Mouse (Mus musculus) limb, embryonic 12.5 days (tissue): ENCODE data around the gene Armc2. TPM values are rescaled to one million over a fixed set of nuclear protein-coding genes. Genes with fewer than 3 reads are reported as not detected.
"Not testable (repeated sequence)": the region's sequence is repeated elsewhere in the genome, so short reads cannot be mapped to it uniquely, and the experiment has no call there.

Experiments used
- ATAC-seq: fragments of 200-750 bp; cut with Nextera tagmentation; 2 replicates; pipeline ENCODE4 v1.8.0; 2017; ENCODE audit warnings: low read depth, moderate TSS enrichment; ENCODE audit not compliant: insufficient number of reproducible peaks, insufficient read depth, low FRiP score, low TSS enrichment
- H3K27ac ChIP-seq: fragments of 300-500 bp; sonication (generic); 2 replicates; pipeline ENCODE4 v1.5.1; 2016; ENCODE audit warnings: mild to moderate bottlenecking, moderate library complexity
- H3K27me3 ChIP-seq: fragments of 300-500 bp; sonication (generic); 2 replicates; pipeline ENCODE4 v1.6.1; 2016; ENCODE audit warnings: mild to moderate bottlenecking, moderate library complexity
- H3K36me3 ChIP-seq: fragments of 300-500 bp; sonication (generic); 2 replicates; pipeline ENCODE4 v1.6.1; 2016; ENCODE audit warnings: mild to moderate bottlenecking, moderate library complexity
- H3K4me1 ChIP-seq: fragments of 300-500 bp; sonication (generic); replicated peaks from 2 replicates; pipeline ENCODE4 v1.6.1; 2016
- H3K4me2 ChIP-seq: fragments of 300-500 bp; sonication (generic); 2 replicates; pipeline ENCODE4 v1.6.1; 2016; ENCODE audit warnings: mild to moderate bottlenecking, moderate library complexity
- H3K4me3 ChIP-seq: fragments of 300-500 bp; sonication (generic); replicated peaks from 2 replicates; pipeline ENCODE4 v1.5.1; 2016; ENCODE audit warnings: mild to moderate bottlenecking
- H3K9ac ChIP-seq: fragments of 300-500 bp; sonication (generic); replicated peaks from 2 replicates; pipeline ENCODE4 v1.6.1; 2016; ENCODE audit warnings: mild to moderate bottlenecking, moderate library complexity
- H3K9me3 ChIP-seq: fragments of 300-500 bp; sonication (generic); 2 replicates; pipeline ENCODE4 v1.6.1; 2016; ENCODE audit warnings: mild to moderate bottlenecking, moderate library complexity
- WGBS: fragments of 180-500 bp; shearing (Covaris S2); methylation state at CpG from one replicate; pipeline ENCODE4 v1.1.7; 2016; 5-methylcytosine and 5-hydroxymethylcytosine counted together
- polyA plus RNA-seq: library from polyadenylated mRNA; unstranded; fragments of >200 nt; fragmentation: Nextera tagmentation; extraction: Ambion mirVana; gene quantifications from 2 replicates; pipeline ENCODE4 v1.2.1, GENCODE M21; 2016

Gene Armc2
- polyA plus RNA-seq, 1 experiment from 2014 or later: 6.1 TPM

DNA sequence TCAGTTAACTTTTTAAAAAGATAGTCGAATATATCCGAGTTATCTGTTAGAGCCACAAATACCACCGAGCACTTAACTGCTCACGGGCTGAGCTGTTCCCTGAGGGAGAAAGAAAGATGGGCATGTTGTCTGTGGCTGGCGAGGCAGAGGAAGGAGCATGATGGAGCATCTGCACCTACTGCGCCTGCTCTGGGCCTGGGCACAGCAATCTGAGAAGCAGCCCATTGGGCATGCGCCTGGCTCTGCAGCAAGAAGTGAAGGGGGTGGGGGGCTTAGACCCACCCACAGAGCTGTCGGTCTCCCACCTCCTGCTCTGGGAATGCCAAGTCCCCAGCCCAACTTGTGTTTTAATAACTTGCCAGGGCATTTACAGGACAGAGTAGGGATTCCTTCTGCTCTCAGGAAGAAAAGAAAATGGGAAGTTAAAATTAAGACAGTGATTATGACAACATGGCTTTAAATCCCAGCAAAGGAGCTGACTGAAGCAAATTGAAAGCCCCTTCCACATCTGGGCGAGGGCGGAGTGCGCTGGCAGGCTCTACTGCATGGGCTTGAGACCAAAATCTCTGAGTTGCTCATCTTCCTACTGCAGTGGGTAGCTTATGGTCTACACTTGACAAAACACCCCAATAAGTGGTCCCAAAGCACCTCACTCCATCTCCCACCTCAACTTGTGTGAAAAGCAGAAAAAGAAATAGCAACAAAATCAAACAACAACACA is 50.2 kb downstream of the Armc2 start:
- WGBS: 78% methylated on average over 11 of the region's 11 CpGs
- H3K9ac ChIP-seq: no peak overlapping the region

DNA sequence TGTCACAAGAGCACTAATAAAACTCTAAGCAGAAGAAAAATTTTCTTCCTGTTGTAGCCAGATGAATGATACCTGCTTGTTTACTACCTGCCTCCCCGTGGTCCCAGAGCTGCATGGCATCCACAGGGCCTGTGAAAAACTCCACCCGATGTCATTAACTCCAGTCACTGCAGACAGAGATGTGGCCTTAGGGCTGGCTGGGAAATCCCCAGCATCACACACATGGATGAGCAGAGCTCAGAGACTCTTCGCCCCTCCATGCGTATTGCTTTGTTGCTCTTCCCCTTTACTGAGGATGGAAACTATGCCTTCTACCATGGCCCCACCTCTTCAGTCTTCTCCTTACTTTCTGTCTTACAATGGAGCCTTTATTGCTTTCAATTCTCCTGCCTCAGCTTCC is 55.5 kb downstream of the Armc2 start:
- H3K4me2 ChIP-seq: no peak overlapping the region
- no peaks in the 10 kb centered on the region for H3K27me3 ChIP-seq
- no peaks in the 10 kb centered on the region for H3K36me3 ChIP-seq
- no peaks in the 10 kb centered on the region; the same call in 1 of the 2 replicates for H3K4me1 ChIP-seq
- ATAC-seq: no peak
- 63% methylated on average over 4 of the region's 4 CpGs for WGBS
- 0 out of 2 replicates have a peak, but pooled peaks cover 6% of the 10 kb centered on the region for H3K9me3 ChIP-seq
- no peak overlapping the region for H3K4me3 ChIP-seq
- no peak overlapping the region for H3K9ac ChIP-seq
- no peak overlapping the region for H3K27ac ChIP-seq

More for the DNA sequence above, 50.2 kb downstream of the Armc2 start:
- no peak for ATAC-seq
- Histone ChIP-seq H3K9me3 (no peaks in the 10 kb centered on the region), H3K27ac (no peak overlapping the region), H3K36me3 (no peaks in the 10 kb centered on the region), H3K4me2 (no peak overlapping the region), H3K27me3 (no peaks in the 10 kb centered on the region), H3K4me1 (no peaks in the 10 kb centered on the region), H3K4me3 (no peak overlapping the region)

DNA sequence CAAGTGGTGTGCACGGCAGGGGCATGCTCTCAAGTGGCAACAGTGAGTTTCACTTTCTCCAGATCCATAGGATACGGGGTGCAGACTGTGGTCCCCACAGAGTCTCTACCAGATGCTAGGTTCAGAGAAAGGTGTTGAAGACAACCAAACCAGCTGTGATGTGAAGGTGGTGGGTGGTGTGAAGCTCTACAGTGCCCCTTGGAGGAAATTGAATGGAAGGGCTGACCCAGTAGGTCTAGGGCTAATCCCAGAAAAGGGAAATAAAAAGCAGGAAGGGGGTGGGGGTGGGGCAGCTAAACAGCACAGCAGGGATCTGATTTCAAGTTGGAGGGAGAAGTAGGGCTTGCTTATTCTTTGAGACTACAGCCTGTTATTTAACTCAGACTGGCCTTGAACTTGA is 58.4 kb downstream of the Armc2 start:
- no peak for ATAC-seq
- 68% methylated on average over 2 of the region's 2 CpGs for WGBS

DNA sequence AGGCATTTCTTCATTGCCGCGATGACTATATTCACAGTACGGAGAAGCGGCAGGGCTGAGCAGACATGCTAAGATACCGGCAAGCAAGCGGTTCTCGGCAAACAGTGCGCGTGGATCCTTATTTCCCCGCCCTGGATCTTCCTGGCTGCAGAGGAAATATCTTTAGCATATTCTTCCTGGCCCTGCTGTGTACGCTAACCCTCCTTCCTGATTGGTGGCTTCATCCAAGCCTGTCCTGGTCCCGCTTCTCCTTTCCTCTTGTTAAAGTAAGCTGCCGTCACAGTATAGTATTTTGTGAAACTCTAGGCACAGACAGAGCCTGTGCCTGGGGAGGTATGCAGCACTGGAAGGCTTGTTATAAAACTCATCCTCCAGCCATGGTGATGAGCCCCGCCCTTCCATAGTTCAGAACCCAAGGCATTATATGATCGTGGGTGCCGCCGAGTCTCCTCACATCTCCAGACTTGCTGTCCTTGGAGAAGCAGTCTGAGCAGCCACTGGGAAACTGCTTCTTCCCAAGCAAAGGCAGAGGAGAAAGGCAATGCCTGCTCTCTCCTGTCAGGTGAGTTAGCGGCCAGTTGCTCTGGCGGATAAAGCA is 59.5 kb downstream of the Armc2 start:
- Histone ChIP-seq H3K27me3 (no peaks in the 10 kb centered on the region), H3K4me2 (no peak overlapping the region), H3K4me1 (no peaks in the 10 kb centered on the region; the same call in 1 of the 2 replicates), H3K4me3 (no peak overlapping the region), H3K9ac (no peak overlapping the region), H3K36me3 (no peaks in the 10 kb centered on the region), H3K9me3 (0 out of 2 replicates have a peak, but pooled peaks cover 6% of the 10 kb centered on the region), H3K27ac (no peak overlapping the region)
- no peak for ATAC-seq
- 88% methylated on average over 19 of the region's 19 CpGs for WGBS

More for the DNA sequence above, 58.4 kb downstream of the Armc2 start:
- Histone ChIP-seq H3K36me3 (no peaks in the 10 kb centered on the region), H3K27me3 (no peaks in the 10 kb centered on the region), H3K4me3 (no peak overlapping the region), H3K27ac (no peak overlapping the region), H3K4me1 (no peaks in the 10 kb centered on the region; the same call in 1 of the 2 replicates), H3K9me3 (0 out of 2 replicates have a peak, but pooled peaks cover 6% of the 10 kb centered on the region), H3K4me2 (no peak overlapping the region), H3K9ac (no peak overlapping the region)

DNA sequence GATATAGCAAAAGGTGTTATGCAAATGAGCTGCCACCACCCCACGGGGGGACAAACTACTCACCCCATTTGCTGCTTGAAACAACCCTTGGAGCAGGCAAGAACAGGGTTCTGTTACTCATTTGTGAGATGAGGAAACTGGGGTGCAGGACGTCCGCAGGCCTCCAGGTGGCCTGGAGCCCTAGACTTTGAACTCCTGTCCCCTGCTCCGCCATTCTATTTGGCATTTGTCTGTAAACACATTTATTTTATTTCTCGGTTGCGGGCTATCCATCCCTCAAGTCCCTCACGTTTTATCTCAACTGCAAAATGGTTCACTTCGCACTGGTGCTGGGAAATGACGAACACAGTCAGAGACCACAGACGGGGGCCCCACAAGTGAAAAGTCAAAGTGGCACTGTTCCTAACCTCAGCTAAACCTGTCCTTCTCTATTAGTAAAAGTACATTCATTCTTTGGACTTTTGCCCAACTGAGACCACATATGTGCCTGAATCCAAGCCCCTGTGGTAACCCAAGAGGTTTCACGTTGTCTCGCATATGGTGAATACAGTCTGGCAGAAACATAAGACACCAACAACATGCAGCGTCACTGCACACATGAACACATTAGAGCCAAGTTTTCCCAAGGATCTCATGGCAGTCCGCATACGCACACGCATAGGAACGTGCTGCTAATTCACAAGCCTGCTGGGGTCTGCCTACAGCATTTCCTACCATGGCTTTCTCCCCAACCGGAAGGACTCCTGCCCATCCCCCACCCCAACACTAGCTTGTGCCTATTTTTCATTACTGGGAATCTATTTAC is 60.6 kb downstream of the Armc2 start:
- H3K4me3 ChIP-seq: no peak overlapping the region
- H3K27me3 ChIP-seq: no peaks in the 10 kb centered on the region
- no peaks in the 10 kb centered on the region for H3K36me3 ChIP-seq
- H3K9ac ChIP-seq: no peak overlapping the region
- H3K9me3 ChIP-seq: 0 out of 2 replicates have a peak, but pooled peaks cover 6% of the 10 kb centered on the region
- H3K4me1 ChIP-seq: no peaks in the 10 kb centered on the region; the same call in 1 of the 2 replicates
- no peak for ATAC-seq
- 87% methylated on average over 18 of the region's 18 CpGs for WGBS
- no peak overlapping the region for H3K27ac ChIP-seq
- no peak overlapping the region for H3K4me2 ChIP-seq

DNA sequence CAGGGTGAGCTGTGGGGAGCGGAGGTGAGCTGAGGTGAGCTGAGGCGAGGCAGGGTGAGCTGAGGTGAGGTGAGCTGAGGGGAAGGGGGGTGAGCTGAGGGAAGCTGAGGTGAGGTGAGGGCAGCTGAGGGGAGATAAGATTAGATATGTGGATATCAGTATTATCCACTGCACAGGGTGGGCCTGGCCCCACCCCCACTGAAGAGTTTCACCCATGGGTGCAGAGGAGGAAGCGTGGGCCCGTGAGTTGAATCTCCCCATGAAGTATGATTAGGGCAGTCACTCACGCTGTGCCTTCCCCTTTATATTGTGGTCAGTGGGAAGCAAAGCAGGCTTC is 64.7 kb downstream of the Armc2 start:
- no peak for ATAC-seq
- H3K4me2 ChIP-seq: no peak overlapping the region
- no peaks in the 10 kb centered on the region for H3K4me1 ChIP-seq
- no peak overlapping the region for H3K9ac ChIP-seq
- H3K4me3 ChIP-seq: no peak overlapping the region
- WGBS: 97% methylated on average over 5 of the region's 5 CpGs
- no peaks in the 10 kb centered on the region for H3K9me3 ChIP-seq
- no peaks in the 10 kb centered on the region for H3K27me3 ChIP-seq
- H3K36me3 ChIP-seq: no peaks in the 10 kb centered on the region
- H3K27ac ChIP-seq: no peak overlapping the region

DNA sequence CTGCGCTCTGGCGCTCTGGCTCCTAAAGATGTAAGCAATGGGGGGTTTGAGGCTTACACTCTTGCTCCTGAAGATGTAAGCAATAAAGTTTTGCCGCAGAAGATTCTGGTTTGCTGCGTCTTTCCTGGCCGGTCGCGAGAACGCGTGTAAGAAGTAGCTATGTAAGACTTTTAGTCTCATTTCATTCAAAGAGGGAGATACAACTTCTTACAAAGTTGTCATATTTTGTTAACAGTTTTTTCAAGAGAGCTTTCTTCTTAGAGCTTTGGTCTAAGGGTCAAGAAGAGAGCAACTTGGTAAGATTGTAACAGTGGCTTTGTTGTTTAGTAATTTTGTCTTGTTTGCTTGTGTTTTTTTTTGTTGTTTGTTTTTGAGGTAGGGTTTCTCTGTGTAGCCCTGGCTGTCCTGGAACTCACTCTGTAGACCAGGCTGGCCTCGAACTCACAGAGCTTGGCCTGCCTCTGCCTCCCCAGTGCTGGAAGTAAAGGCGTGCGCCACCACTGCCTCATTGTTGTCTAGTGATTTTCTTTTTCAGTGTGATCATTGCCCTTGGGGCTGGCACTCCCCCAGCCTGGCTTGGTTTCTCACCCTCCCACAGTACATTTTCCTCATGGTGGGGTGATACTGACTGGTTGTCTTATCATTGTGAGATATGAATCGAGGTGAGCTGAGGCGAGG is 65.3 kb downstream of the Armc2 start:
- Histone ChIP-seq H3K9me3 (no peaks in the 10 kb centered on the region), H3K4me1 (no peaks in the 10 kb centered on the region), H3K27me3 (no peaks in the 10 kb centered on the region), H3K9ac (no peak overlapping the region), H3K27ac (no peak overlapping the region), H3K36me3 (no peaks in the 10 kb centered on the region), H3K4me2 (no peak overlapping the region), H3K4me3 (no peak overlapping the region)
- 94% methylated on average over 14 of the region's 14 CpGs for WGBS
- ATAC-seq: no peak

DNA sequence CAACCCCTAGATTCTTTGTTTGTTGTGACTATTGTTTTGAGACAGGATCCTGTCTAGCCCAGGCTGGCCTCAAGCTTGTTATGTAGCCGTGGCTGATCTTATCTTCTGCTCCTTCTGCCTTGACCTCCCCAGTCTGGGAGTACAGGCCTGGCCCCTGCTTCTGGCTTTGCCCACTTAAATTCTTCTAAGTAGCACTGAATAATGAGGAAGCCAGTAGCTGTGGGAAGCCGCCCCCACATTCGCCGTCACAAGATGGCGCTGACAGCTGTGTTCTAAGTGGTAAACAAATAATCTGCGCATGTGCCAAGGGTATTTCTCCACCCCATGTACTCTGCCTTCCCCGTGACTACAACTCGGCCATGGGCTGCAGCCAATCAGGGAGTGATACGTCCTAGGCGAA is 65.9 kb downstream of the Armc2 start:
- not testable (repeated sequence) for H3K36me3 ChIP-seq, H3K9me3 ChIP-seq, H3K27me3 ChIP-seq, H3K9ac ChIP-seq, H3K4me3 ChIP-seq, H3K4me2 ChIP-seq, H3K27ac ChIP-seq, ATAC-seq, H3K4me1 ChIP-seq
- WGBS: 94% methylated on average over 8 of the region's 10 CpGs

DNA sequence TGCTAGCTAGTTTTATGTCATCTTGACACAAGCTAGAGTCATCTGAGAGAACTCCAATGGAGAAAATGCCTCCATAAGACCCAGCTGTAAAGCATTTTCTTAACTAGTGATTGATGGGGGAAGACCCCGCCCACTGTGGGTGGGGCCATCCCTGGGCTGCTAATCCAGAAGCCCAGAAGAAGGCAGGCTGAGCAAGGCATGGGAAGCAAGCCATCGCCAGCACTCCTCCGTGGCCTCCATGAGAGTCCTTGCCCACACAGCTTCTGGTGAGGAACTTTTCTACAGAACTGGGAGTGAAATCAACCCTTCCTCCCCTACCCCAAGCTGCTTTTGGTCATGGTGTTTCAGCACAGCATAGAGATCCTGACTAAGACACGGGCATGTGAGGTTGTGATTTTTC is 79.2 kb downstream of the Armc2 start:
- no peak overlapping the region for H3K27ac ChIP-seq
- WGBS: 65% methylated on average over 4 of the region's 4 CpGs
- H3K4me2 ChIP-seq: no peak overlapping the region

DNA sequence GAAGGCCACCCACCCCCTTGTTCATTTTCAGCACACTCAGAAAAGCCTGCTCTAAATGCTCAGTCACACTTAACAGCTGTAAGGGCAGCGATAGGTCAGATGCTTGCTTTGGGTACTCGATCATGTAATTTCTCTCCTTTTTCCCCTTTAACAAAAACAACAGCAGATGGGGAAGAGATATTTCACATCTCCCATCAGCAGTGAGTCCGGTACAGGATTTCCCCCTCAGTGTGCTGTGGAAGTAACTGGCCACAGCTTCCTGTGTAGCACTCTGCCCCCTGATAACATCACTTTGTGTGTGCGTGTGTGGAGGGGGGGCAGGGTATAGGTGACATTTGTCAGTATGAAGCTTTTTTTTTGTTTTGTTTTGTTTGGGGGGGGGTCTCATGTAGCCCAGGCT is 81.1 kb downstream of the Armc2 start:
- Histone ChIP-seq H3K4me1 (peaks cover 25% of the 10 kb centered on the region), H3K4me3 (no peak overlapping the region), H3K9ac (no peak overlapping the region), H3K27me3 (no peaks in the 10 kb centered on the region), H3K27ac (0 out of 2 replicates have a peak overlapping the region, but pooled peaks have one; percentile 4), H3K36me3 (no peaks in the 10 kb centered on the region), H3K4me2 (no peak overlapping the region), H3K9me3 (no peaks in the 10 kb centered on the region; the same call in 1 of the 2 replicates)
- WGBS: 62% methylated on average over 4 of the region's 4 CpGs
- no peak for ATAC-seq

More for the DNA sequence above, 79.2 kb downstream of the Armc2 start:
- H3K9ac ChIP-seq: no peak overlapping the region
- H3K36me3 ChIP-seq: no peaks in the 10 kb centered on the region
- no peaks in the 10 kb centered on the region; the same call in 1 of the 2 replicates for H3K9me3 ChIP-seq
- no peaks in the 10 kb centered on the region for H3K27me3 ChIP-seq
- no peak for ATAC-seq
- H3K4me1 ChIP-seq: peaks cover 25% of the 10 kb centered on the region
- no peak overlapping the region for H3K4me3 ChIP-seq

DNA sequence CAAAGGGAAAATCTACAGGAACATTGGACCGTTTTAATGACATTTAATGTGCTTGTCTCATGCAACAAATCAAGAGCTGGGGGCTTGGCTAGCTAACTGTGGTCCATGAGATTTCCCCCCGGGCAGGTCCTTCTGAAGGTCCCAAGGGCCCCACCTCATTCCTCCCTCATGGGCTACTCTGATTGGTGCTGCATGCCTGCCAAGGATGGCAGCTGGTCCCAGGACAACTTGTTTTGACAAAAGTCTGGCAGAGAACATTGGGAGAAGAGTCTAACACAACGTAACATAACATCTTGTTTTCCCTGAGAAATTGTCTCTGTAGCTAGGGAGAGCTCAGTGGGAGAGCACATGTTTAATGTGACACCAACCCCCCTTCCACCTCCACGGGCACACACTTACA is 82.1 kb downstream of the Armc2 start:
- Histone ChIP-seq H3K4me3 (no peak overlapping the region), H3K4me1 (peaks cover 25% of the 10 kb centered on the region), H3K27ac (no peak overlapping the region), H3K9me3 (no peaks in the 10 kb centered on the region; the same call in 1 of the 2 replicates), H3K4me2 (no peak overlapping the region), H3K27me3 (no peaks in the 10 kb centered on the region), H3K36me3 (no peaks in the 10 kb centered on the region), H3K9ac (no peak overlapping the region)
- no peak for ATAC-seq
- 65% methylated on average over 4 of the region's 4 CpGs for WGBS
